Mouse (Mus musculus) midbrain, embryonic 16.5 days (tissue): Measurements from ENCODE around the gene Gm7029. TPM values are rescaled to one million over a fixed set of nuclear protein-coding genes. Genes with fewer than 3 reads are reported as not detected.

Experiments used
- ATAC-seq: fragments of 200-750 bp; cut with Nextera tagmentation; 2 replicates; pipeline ENCODE4 v1.8.0; 2017; ENCODE audit warnings: moderate TSS enrichment
- H3K27ac ChIP-seq: fragments of 300-500 bp; sonication (generic); 2 replicates; pipeline ENCODE4 v1.5.1; 2014; ENCODE audit warnings: mild to moderate bottlenecking, low read length, mixed read lengths
- H3K27me3 ChIP-seq: fragments of 300-500 bp; sonication (generic); 2 replicates; pipeline ENCODE4 v1.6.1; 2014; ENCODE audit warnings: low read depth, low read length, mixed read lengths; ENCODE audit not compliant: control insufficient read depth, insufficient read depth
- H3K36me3 ChIP-seq: fragments of 300-500 bp; sonication (generic); 2 replicates; pipeline ENCODE4 v1.6.1; 2014; ENCODE audit warnings: mild to moderate bottlenecking, low read length, moderate library complexity, mixed read lengths; ENCODE audit not compliant: control insufficient read depth, insufficient read depth
- H3K4me1 ChIP-seq: fragments of 300-500 bp; sonication (generic); 2 replicates; pipeline ENCODE4 v1.6.1; 2014; ENCODE audit warnings: mild to moderate bottlenecking, low read length, mixed read lengths; ENCODE audit not compliant: control insufficient read depth, insufficient read depth
- H3K4me2 ChIP-seq: fragments of 300-500 bp; sonication (generic); 2 replicates; pipeline ENCODE4 v1.6.1; 2014; ENCODE audit warnings: mild to moderate bottlenecking, low read length, mixed read lengths
- H3K4me3 ChIP-seq: fragments of 300-500 bp; sonication (generic); 2 replicates; pipeline ENCODE4 v1.5.1; 2014; ENCODE audit warnings: low read depth, mild to moderate bottlenecking, low read length, moderate library complexity, mixed read lengths
- H3K9ac ChIP-seq: fragments of 300-500 bp; sonication (generic); 2 replicates; pipeline ENCODE4 v1.6.1; 2014; ENCODE audit warnings: low read depth, low read length, mixed read lengths
- H3K9me3 ChIP-seq: fragments of 300-500 bp; sonication (generic); replicated peaks from 2 replicates; pipeline ENCODE4 v1.6.1; 2014; ENCODE audit warnings: mild to moderate bottlenecking, low read length, mixed read lengths; ENCODE audit not compliant: control insufficient read depth, poor library complexity, severe bottlenecking
- WGBS: fragments of 180-500 bp; shearing (Covaris S2); extraction: QIAGEN DNeasy Blood & Tissue Kit; methylation state at CpG from one replicate; pipeline ENCODE4 v1.1.7; 2014; 5-methylcytosine and 5-hydroxymethylcytosine counted together
- microRNA-seq: library from miRNA; unstranded; fragments of <30 nt; microRNA quantifications from one replicate; pipeline ENCODE4, GENCODE M21; 2017
- polyA plus RNA-seq: library from polyadenylated mRNA; unstranded; fragments of >200 nt; fragmentation: Nextera tagmentation; extraction: Ambion mirVana; gene quantifications from 2 replicates; pipeline ENCODE4 v1.2.1, GENCODE M21; 2015

Gene Gm7029
- polyA plus RNA-seq, 1 experiment from 2014 or later: not detected

DNA sequence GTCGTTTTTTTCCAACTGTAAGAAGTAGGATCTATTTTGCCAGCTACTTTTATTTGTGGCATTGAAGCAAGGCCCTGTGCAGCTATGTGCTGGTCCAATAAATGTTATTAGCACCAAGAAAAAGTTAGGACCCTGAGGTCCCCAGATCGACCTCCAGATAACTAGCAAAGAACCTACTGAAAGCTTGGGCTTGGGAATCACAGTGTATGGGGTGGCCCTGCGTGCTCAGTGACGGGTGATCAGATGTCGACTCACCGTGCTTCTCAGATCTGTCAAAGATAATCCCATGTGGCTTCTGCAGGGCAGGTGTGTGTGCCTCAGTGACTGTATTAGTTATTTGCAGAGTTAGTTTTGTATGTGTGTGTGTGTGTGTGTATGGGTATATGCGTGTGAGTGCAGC, 47.7 kb downstream of the Gm7029 start:
- Histone ChIP-seq H3K9me3 (no peaks in the 10 kb centered on the region), H3K4me2 (no peak overlapping the region), H3K4me1 (peaks cover 20% of the 10 kb centered on the region), H3K27ac (no peak overlapping the region), H3K9ac (no peak overlapping the region), H3K36me3 (peaks cover 3% of the 10 kb centered on the region; the same call in 1 of the 2 replicates), H3K4me3 (no peak overlapping the region), H3K27me3 (peaks cover 2% of the 10 kb centered on the region; the same call in 1 of the 2 replicates)
- 90% methylated on average over 7 of the region's 7 CpGs for WGBS
- no peak for ATAC-seq

Small RNA genes lying within 50 kb of the gene (microRNA-seq; reads per million reads assigned to microRNA genes)
- gene Gm27740: not detected

Other genes starting within 250 kb of the Gm7029 start
- gene Zfp414, start 244.7 kb upstream of the Gm7029 start, polyA plus RNA-seq: 68.1 and 75.1 TPM in 2 replicates
- 0.40 TPM in 1 of 2 replicates, not detected in the other for gene Pram1, start 235.8 kb upstream of the Gm7029 start, polyA plus RNA-seq
- gene Hnrnpm, start 187.0 kb upstream of the Gm7029 start, polyA plus RNA-seq: 190 and 198 TPM in 2 replicates
- 62.9 and 74.6 TPM in 2 replicates for gene March2, start 155.2 kb upstream of the Gm7029 start, polyA plus RNA-seq
- 503 and 519 TPM in 2 replicates for gene Rab11b, start 113.3 kb upstream of the Gm7029 start, polyA plus RNA-seq
- 16.8 and 17.4 TPM in 2 replicates for gene Angptl4, start 92.0 kb upstream of the Gm7029 start, polyA plus RNA-seq
- gene Kank3, start 63.3 kb upstream of the Gm7029 start, polyA plus RNA-seq: 49.0 and 52.6 TPM in 2 replicates
- gene Rps28, start 49.3 kb upstream of the Gm7029 start, polyA plus RNA-seq: 407 and 416 TPM in 2 replicates
- gene Ndufa7, start 49.3 kb upstream of the Gm7029 start, polyA plus RNA-seq: 428 and 439 TPM in 2 replicates
- 49.9 and 52.4 TPM in 2 replicates for gene Cd320, start 30.7 kb upstream of the Gm7029 start, polyA plus RNA-seq
- gene Kifc1, start 16.8 kb downstream of the Gm7029 start, polyA plus RNA-seq: 1.4 and 2.8 TPM in 2 replicates
- 0.36 and 0.55 TPM in 2 replicates for gene Platr17, start 31.3 kb downstream of the Gm7029 start, polyA plus RNA-seq
- 55.1 and 59.7 TPM in 2 replicates for gene Daxx, start 35.6 kb downstream of the Gm7029 start, polyA plus RNA-seq
- 21.1 and 26.1 TPM in 2 replicates for gene Tapbp, start 42.1 kb downstream of the Gm7029 start, polyA plus RNA-seq
- 16.8 TPM in 2 replicates for gene Zbtb22, start 42.1 kb downstream of the Gm7029 start, polyA plus RNA-seq
- gene Rgl2, start 55.7 kb downstream of the Gm7029 start, polyA plus RNA-seq: 54.9 and 57.2 TPM in 2 replicates
- 186 and 191 TPM in 2 replicates for gene Pfdn6, start 66.5 kb downstream of the Gm7029 start, polyA plus RNA-seq
- gene Wdr46, start 66.8 kb downstream of the Gm7029 start, polyA plus RNA-seq: 19.2 TPM in 2 replicates
- 15.2 and 16.6 TPM in 2 replicates for gene B3galt4, start 77.7 kb downstream of the Gm7029 start, polyA plus RNA-seq
- 78.3 and 80.5 TPM in 2 replicates for gene Vps52, start 82.0 kb downstream of the Gm7029 start, polyA plus RNA-seq
- gene Rps18, start 82.2 kb downstream of the Gm7029 start, polyA plus RNA-seq: 620 and 627 TPM in 2 replicates
- 11.0 and 13.1 TPM in 2 replicates for gene H2-K1, start 126.5 kb downstream of the Gm7029 start, polyA plus RNA-seq
- 17.9 and 18.2 TPM in 2 replicates for gene Ring1, start 150.8 kb downstream of the Gm7029 start, polyA plus RNA-seq
- gene H2-Ke6, start 154.2 kb downstream of the Gm7029 start, polyA plus RNA-seq: 60.1 and 61.3 TPM in 2 replicates
- 163 and 175 TPM in 2 replicates for gene Slc39a7, start 157.8 kb downstream of the Gm7029 start, polyA plus RNA-seq
- 54.0 and 55.9 TPM in 2 replicates for gene Rxrb, start 158.0 kb downstream of the Gm7029 start, polyA plus RNA-seq
- 3.6 and 4.4 TPM in 2 replicates for gene Col11a2, start 165.6 kb downstream of the Gm7029 start, polyA plus RNA-seq
- 0.16 TPM in 1 of 2 replicates, not detected in the other for gene H2-Oa, start 218.5 kb downstream of the Gm7029 start, polyA plus RNA-seq
- gene H2-DMa, start 245.7 kb downstream of the Gm7029 start, polyA plus RNA-seq: 22.5 and 22.7 TPM in 2 replicates
- gene Brd2, start 248.8 kb downstream of the Gm7029 start, polyA plus RNA-seq: 117 and 126 TPM in 2 replicates